Comparison of ENCODE assay signal across 16 mouse cellular contexts in the genomic region with DNA sequence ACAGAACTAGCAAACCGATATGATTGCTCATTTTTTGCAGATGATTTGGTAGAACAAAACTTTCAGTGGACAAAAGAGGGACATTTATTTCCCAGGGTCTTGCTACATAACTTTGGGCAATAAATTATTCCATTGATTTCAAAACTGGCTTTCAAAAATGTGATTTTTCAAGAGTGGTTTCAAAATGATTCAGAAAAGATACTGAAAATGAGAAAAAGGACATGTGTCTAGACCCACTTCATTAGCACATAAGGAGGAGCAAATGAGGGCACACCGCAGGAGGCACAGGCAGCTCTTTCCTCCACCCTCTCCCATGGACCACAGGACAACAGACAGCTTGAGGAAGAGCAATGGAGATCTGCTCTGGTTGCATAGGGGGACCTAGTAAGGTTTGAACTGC.
"Had no signal": no experiment of that assay in that cellular context is flagged by ENCODE, and none has a peak within 500 bp of the region (broad histone marks: within the 10 kb centered on the region; RNA-seq: fewer than 3 reads in every experiment).

No protein-coding gene starts in this region.

- H3K27me3 ChIP-seq: neural tube, embryonic 13.5 days; neural tube, embryonic 15.5 days; stomach, embryonic 15.5 days had no signal

- H3K36me3 ChIP-seq: neural tube, embryonic 13.5 days; neural tube, embryonic 15.5 days; stomach, embryonic 15.5 days had no signal

- H3K4me2 ChIP-seq: neural tube, embryonic 13.5 days; neural tube, embryonic 15.5 days; stomach, embryonic 15.5 days had no signal

- H3K9ac ChIP-seq: neural tube, embryonic 13.5 days; neural tube, embryonic 15.5 days; stomach, embryonic 15.5 days had no signal

- H3K4me3 ChIP-seq: neural tube, embryonic 13.5 days; neural tube, embryonic 15.5 days; stomach, embryonic 15.5 days had no signal

- H3K4me1 ChIP-seq: neural tube, embryonic 13.5 days; neural tube, embryonic 15.5 days; stomach, embryonic 15.5 days had no signal

- DNase-seq: retina, postnatal 1 day; right cerebral cortex, adult 18-20 months; right cerebral cortex, postnatal 14 days; right cerebral cortex, postnatal 25 days; right cerebral cortex, postnatal 4 days; spleen, adult 18-20 months; thymus, adult 18-20 months; thymus, adult 2 months; thymus, postnatal 14 days; thymus, postnatal 25 days; thymus, postnatal 36 days; thymus, postnatal 4 days had no signal

- H3K27ac ChIP-seq: neural tube, embryonic 13.5 days; neural tube, embryonic 15.5 days; stomach, embryonic 15.5 days; stomach, postnatal 0 days had no signal

- H3K9me3 ChIP-seq: neural tube, embryonic 13.5 days; neural tube, embryonic 15.5 days; stomach, embryonic 15.5 days had no signal
